Mouse (Mus musculus) G1E (cell line): ENCODE data around the gene Dnaaf3.
"Not testable (repeated sequence)": the region's sequence is repeated elsewhere in the genome, so short reads cannot be mapped to it uniquely, and the experiment has no call there.

Experiments used
- CTCF ChIP-seq: IDR thresholded peaks from 2 replicates; pipeline ENCODE4 v1.5.1; 2012; ENCODE audit warnings: low read depth, low read length, inconsistent platforms, mixed read lengths
- POLR2AphosphoS5 ChIP-seq: IDR thresholded peaks from 2 replicates; pipeline ENCODE4 v1.6.1; 2012; ENCODE audit warnings: low read depth, low read length, inconsistent platforms; ENCODE audit not compliant: insufficient replicate concordance

- TF ChIP-seq CTCF, POLR2AphosphoS5: not testable (repeated sequence)
Observed at GRCm38 (mm10) chr7:4530166-4530565, 2.1 kb downstream of the Dnaaf3 start.
